Mouse (Mus musculus) A20 (cell line): ENCODE measurements at regions not wholly inside any gene's neighbourhood (a gene's known extent, or its start where the extent isn't known, plus 50 kb on each side); places are given as distances from the start of the nearest gene placed in this dataset.

Experiments
- DNase-seq: peaks from one replicate; pipeline ENCODE4 v3.0.0-alpha.2; 2011; ENCODE audit warnings: low read depth, low spot score

DNA sequence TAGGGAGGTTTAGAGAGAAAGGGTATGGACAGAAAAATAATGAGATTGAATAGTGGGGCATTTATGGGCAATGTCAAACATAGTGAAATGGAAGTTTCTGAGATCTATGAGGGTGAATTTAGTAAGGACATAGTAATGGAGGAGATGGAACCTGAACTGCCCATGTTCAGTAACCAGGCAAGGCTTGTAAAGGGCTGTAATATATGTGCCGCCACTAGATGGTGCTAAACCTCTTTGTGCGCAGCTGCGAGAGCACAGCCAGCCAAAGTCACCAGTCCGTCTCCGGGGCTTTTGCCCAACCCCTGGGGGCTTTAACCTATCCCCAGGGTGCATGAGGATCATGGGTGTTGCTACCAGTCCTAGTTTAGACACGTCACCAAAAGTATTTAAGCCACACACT, 77.7 kb upstream of the Vmn2r25 start:
- peak; percentile 26 for DNase-seq

DNA sequence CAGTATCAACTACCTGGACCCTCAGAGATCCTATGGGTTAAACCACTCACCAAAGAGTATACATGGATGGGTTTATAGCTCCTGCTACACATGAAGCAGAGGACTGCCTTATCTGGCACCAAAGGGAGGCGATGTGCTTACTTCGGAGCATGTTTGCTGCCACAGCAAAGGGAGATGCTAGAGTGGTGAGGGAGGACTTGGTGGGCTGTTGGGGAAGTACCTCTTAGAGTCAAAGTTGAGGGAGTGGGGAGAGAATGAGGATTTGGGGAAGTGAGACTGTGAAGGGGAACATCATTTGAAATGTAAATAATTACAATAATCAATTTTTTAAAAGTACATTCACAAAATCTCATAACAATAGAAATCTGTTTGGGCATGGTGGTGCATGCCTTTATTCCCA, 84.7 kb upstream of the Vmn2r25 start:
- peak; percentile 6 for DNase-seq

GRCm38 (mm10) chr6:123961321-123961720, 63.0 kb upstream of the Vmn2r26 start:
- peak; percentile 79 for DNase-seq

DNA sequence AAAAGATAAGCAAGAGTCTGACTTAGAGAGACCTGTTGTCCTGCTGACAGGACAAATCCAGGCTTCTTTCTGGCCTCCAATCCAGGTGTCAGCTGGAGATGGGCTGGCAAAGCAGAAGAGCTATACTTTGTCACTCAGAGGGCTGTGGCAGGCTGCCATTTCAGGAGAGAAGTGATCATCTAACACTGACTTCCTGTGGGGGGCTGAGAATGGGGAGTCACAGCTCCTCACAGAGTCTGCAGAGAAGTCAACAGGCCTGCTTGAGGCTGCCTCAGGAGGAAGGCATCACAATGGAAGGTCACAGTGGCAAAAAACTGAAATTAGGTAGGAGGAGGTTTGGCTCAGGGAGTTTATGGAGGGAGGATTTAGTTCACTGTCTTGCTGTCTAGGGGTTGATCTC, 53.2 kb upstream of the Vmn2r26 start:
- peak; percentile 27 for DNase-seq
